Mouse (Mus musculus): ENCODE measurements around the gene Grin2c.

DNA sequence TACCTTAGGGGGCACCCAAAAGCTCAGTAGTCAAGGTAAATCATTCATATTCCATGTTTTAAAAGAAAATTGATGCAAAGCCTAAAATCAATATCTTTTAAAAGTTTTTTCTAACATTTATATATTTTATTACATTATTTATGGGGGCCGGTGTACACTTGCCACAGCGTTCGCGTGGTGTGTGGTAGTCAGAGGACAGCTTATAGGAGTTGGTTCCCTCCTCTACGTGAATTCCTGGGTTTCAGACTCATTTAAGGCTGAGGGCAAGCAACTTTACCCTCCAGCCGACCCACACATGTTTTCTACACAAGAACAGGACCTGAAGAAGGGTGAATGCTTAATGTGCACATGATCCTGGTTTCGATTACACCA, 10.5 kb upstream of the Grin2c start:
- TF ChIP-seq POLR2A (IDR thresholded peaks at IDR 0.05; ENCODE audit: insufficient read depth, low read depth, low read length) (no peak), CTCF (IDR thresholded peaks at IDR 0.05; ENCODE audit: insufficient read depth, low read depth, low read length) (no peak)
